Mouse (Mus musculus) hindbrain, embryonic 11.5 days (tissue): ENCODE measurements around the gene Ankmy1. TPM values are rescaled to one million over a fixed set of nuclear protein-coding genes. Genes with fewer than 3 reads are reported as not detected.

ENCODE experiments used
- ATAC-seq: fragments of 200-750 bp; cut with Nextera tagmentation; 2 replicates; pipeline ENCODE4 v1.8.0; 2017; ENCODE audit warnings: mild to moderate bottlenecking, moderate TSS enrichment, moderate library complexity; ENCODE audit not compliant: low FRiP score
- DNase-seq: peaks from one replicate; pipeline ENCODE4 v3.0.0-alpha.2; 2015; ENCODE audit warnings: low spot score
- H3K27ac ChIP-seq: fragments of 300-500 bp; sonication (generic); 2 replicates; pipeline ENCODE4 v1.5.1; 2014; ENCODE audit warnings: mild to moderate bottlenecking, low read depth, low read length
- H3K27me3 ChIP-seq: fragments of 300-500 bp; sonication (generic); 2 replicates; pipeline ENCODE4 v1.6.1; 2014; ENCODE audit warnings: mild to moderate bottlenecking, low read length, moderate library complexity, mixed read lengths; ENCODE audit not compliant: control insufficient read depth, insufficient read depth
- H3K36me3 ChIP-seq: fragments of 300-500 bp; sonication (generic); 2 replicates; pipeline ENCODE4 v1.6.1; 2014; ENCODE audit warnings: mild to moderate bottlenecking, low read length, moderate library complexity, mixed read lengths; ENCODE audit not compliant: control insufficient read depth, insufficient read depth
- H3K4me1 ChIP-seq: fragments of 300-500 bp; sonication (generic); replicated peaks from 2 replicates; pipeline ENCODE4 v1.6.1; 2014; ENCODE audit warnings: low read length, mixed read lengths; ENCODE audit not compliant: control insufficient read depth, insufficient read depth
- H3K4me2 ChIP-seq: fragments of 300-500 bp; sonication (generic); replicated peaks from 2 replicates; pipeline ENCODE4 v1.6.1; 2014; ENCODE audit warnings: mild to moderate bottlenecking, low read depth, low read length
- H3K4me3 ChIP-seq: fragments of 300-500 bp; sonication (generic); 2 replicates; pipeline ENCODE4 v1.5.1; 2014; ENCODE audit warnings: low read depth, low read length
- H3K9ac ChIP-seq: fragments of 300-500 bp; sonication (generic); 2 replicates; pipeline ENCODE4 v1.6.1; 2014; ENCODE audit warnings: low read depth, low read length
- H3K9me3 ChIP-seq: fragments of 300-500 bp; sonication (generic); 2 replicates; pipeline ENCODE4 v1.6.1; 2016; ENCODE audit warnings: low read length; ENCODE audit not compliant: control insufficient read depth
- WGBS: fragments of 180-500 bp; shearing (Covaris S2); extraction: QIAGEN DNeasy Blood & Tissue Kit; methylation state at CpG from one replicate; pipeline ENCODE4 v1.1.7; 2014; 5-methylcytosine and 5-hydroxymethylcytosine counted together
- polyA plus RNA-seq: library from polyadenylated mRNA; unstranded; fragments of >200 nt; fragmentation: Nextera tagmentation; extraction: Ambion mirVana; gene quantifications from 2 replicates; pipeline ENCODE4 v1.2.1, GENCODE M21; 2014

Gene Ankmy1
- polyA plus RNA-seq, 1 experiment from 2014 or later = 0.80 TPM

DNA sequence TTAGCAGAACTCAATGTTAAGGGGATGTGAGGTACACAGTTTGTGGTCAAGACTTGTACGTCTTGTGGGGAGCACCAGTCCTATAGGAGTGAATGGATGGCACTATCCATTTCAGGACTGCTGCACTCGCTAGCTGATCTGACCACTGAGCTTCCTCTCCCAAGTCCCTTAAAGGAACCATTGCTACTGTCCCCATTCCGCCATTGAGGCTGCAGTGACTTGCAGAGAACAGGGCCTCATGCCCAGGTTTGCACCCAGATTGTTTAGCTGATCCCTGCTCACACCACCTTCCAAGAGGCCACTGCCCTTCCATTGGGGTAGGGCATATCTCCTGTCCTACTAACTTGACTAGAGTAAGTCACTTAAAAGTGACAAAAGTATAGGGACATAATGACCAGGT is 6.0 kb upstream of the Ankmy1 start:
- H3K9ac ChIP-seq = no peak overlapping the region
- 94% methylated on average over 3 of the region's 3 CpGs for WGBS
- H3K4me1 ChIP-seq = peaks cover 10% of the 10 kb centered on the region
- no peaks in the 10 kb centered on the region for H3K9me3 ChIP-seq
- no peak for DNase-seq
- peaks cover 5% of the 10 kb centered on the region; the same call in 1 of the 2 replicates for H3K27me3 ChIP-seq
- no peak for ATAC-seq
- H3K27ac ChIP-seq = no peak overlapping the region
- H3K4me3 ChIP-seq = no peak overlapping the region
- H3K36me3 ChIP-seq = no peaks in the 10 kb centered on the region
- H3K4me2 ChIP-seq = no peak overlapping the region

DNA sequence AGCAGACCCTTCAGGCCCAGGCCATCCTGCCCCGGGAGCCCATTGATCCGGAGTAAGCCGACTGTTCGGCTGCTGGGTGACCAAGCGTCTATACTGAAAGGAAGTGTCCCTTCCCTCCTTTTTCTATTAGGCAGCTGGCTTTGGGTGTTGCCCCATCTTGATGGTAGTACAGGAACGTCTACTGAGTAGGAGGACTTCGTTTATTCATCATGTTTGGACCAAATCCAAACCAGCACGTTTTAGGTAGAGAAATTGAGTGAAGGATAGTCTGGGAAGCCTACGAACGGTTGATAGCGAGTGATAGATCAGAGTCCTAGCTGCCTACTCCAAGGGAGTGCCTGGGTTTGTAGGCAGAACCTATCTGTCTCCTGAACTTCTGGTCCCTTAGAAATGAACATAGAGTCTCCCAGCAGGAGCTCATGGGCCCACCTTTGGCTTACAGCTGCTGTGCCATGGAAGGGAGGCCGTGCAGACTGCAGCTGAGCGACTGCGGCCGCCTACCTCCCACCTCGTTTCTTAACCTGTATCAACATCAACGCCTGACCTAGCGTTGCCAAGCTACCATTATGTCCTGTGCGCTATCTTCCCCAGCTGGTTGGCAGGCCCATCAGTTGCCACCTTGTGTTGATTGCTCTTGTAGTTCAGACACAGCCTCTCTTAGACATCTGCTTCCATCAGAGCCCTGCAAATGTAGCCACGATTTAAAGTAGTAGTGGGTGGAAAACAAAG is 5.1 kb upstream of the Ankmy1 start:
- Histone ChIP-seq H3K4me3 (peak overlapping the region; percentile 73), H3K27me3 (peaks cover 5% of the 10 kb centered on the region; the same call in 1 of the 2 replicates), H3K4me2 (peak overlapping the region; percentile 71), H3K9me3 (no peaks in the 10 kb centered on the region), H3K36me3 (no peaks in the 10 kb centered on the region), H3K9ac (peak overlapping the region; percentile 67), H3K4me1 (peaks cover 10% of the 10 kb centered on the region), H3K27ac (peak overlapping the region; percentile 58; the same call in 1 of the 2 replicates)
- DNase-seq (no peak), ATAC-seq (no peak)
- WGBS = 43% methylated on average over 20 of the region's 20 CpGs

DNA sequence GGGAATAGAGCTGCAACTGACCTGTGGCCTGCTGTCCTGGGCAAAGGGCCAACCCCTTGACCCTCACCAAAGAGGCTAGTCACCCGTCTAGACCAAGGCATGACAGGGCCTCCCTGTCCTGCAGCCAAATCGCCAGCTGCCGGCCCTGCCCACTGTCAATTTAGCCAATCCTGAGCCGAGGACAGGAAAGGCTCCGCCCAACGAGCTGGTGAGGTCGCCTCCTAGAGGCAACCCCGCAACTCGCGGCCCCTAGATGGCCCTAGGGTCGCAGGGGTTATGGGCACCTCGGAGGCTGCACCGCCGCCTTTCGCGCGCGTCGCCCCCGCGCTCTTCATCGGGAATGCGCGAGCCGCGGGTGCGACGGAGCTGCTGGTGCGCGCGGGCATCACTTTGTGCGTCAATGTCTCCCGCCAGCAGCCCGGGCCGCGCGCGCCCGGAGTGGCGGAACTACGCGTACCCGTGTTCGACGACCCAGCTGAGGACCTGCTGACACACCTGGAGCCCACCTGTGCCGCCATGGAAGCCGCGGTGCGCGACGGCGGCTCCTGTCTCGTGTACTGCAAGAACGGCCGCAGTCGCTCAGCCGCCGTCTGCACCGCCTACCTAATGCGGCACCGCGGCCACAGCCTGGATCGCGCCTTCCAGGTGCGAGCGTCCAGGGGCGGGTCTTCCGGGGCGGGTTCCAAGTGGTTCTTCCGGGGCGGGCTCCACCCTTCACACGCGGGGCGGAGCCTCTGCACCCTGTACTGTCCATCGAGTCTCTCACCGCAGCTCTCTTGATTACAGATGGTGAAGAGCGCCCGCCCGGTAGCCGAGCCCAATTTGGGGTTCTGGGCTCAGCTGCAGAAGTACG is 4.3 kb upstream of the Ankmy1 start, which contains the start of gene Dusp28:
Dusp28 (plus strand) TSS at position 203 of the 853 bp plus-strand sequence.
- Histone ChIP-seq H3K36me3 (no peaks in the 10 kb centered on the region), H3K9ac (peak within 1 kb of the TSS; percentile 67), H3K9me3 (no peaks in the 10 kb centered on the region), H3K4me3 (peak within 1 kb of the TSS; percentile 73), H3K27me3 (peaks cover 7% of the 10 kb centered on the region; the same call in 1 of the 2 replicates), H3K27ac (peak within 1 kb of the TSS; percentile 80), H3K4me2 (peak within 1 kb of the TSS; percentile 71), H3K4me1 (peaks cover 10% of the 10 kb centered on the region)
- DNase-seq = peak; percentile 87
- WGBS = under 1% methylated on average over 80 of the region's 81 CpGs
- ATAC-seq = peak; percentile 89

DNA sequence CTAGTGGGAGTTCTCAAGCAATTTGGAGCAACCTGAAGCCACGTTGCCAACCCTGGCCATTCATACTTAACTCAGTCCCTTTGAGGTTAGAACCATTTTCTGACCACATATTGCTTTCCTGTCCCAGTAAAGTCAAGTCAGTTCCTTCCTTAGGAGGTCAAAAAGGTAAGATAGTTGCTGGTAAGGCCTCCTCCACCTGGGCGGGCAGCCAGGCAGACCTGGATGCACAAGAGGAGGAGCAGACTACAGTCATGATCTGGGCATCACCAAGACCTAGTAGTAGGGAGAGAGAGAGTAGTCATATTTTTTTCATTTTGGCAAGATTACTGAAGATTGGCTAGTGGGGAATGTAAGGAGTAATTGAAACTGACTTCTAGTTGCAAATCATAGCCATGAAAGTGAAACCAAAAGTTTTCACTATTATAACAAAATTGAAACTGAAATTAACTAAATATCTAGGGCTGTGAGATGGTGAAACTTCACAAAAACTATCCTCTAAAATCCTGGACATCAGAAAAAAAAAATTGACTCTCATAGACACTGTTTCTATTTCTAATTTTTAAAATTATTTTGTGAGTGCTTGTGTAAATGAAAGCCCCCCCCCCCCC is 3.1 kb upstream of the Ankmy1 start:
- peaks cover 10% of the 10 kb centered on the region for H3K4me1 ChIP-seq
- peaks cover 7% of the 10 kb centered on the region; the same call in 1 of the 2 replicates for H3K27me3 ChIP-seq
- H3K27ac ChIP-seq = no peak overlapping the region
- no peak overlapping the region for H3K9ac ChIP-seq
- DNase-seq (no peak), ATAC-seq (no peak)
- H3K4me3 ChIP-seq = no peak overlapping the region
- no peaks in the 10 kb centered on the region for H3K36me3 ChIP-seq
- no peak overlapping the region for H3K4me2 ChIP-seq
- no peaks in the 10 kb centered on the region for H3K9me3 ChIP-seq
- WGBS = 90% methylated on average over 2 of the region's 2 CpGs

DNA sequence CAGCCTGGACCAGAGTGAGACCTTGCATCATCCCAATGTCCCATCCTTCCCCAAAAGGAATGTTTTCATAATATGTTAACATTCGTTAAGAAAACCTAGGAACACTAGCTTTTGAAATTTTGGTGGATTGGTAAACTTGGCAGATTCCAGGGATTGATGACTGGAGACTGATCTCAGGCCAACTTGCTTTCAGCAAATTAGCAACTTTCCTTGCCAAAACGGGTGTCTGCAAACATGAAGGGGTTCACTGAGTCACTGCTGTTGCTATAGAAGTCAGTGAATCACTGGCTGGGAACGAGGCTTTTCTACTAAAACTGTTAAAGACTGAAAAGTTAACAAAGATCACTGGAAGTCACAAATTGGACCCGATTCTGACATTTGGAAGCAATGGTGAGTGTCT is 921 bp upstream of the Ankmy1 start:
- Histone ChIP-seq H3K27me3 (peaks cover 2% of the 10 kb centered on the region; the same call in 1 of the 2 replicates), H3K36me3 (no peaks in the 10 kb centered on the region), H3K4me2 (no peak overlapping the region), H3K27ac (no peak overlapping the region), H3K4me3 (no peak overlapping the region), H3K9ac (no peak overlapping the region), H3K9me3 (no peaks in the 10 kb centered on the region), H3K4me1 (peaks cover 3% of the 10 kb centered on the region; the same call in 1 of the 2 replicates)
- 79% methylated on average over 4 of the region's 4 CpGs for WGBS
- DNase-seq (no peak), ATAC-seq (no peak)

DNA sequence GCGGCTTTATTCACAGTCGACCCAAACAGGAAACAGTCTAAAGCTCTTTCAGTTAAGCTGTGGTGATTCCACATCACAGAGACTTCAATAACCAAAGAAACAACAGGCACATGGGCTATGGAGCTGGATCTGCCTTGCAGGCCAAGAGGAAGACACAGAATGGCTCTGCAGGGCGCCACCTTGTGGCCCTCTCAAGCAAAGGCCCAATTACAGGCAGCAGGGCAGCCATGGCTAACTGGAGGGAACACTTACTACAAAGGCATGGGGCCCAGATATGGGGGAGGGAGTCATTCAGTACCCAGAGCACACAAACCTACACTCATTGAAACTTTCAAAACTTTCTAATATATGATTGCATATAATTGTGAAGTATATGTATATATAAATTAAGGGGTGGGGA is 7.6 kb downstream of the Ankmy1 start:
- Histone ChIP-seq H3K27me3 (no peaks in the 10 kb centered on the region), H3K4me1 (no peaks in the 10 kb centered on the region), H3K9ac (no peak overlapping the region), H3K9me3 (no peaks in the 10 kb centered on the region), H3K4me3 (no peak overlapping the region), H3K36me3 (no peaks in the 10 kb centered on the region), H3K4me2 (no peak overlapping the region), H3K27ac (no peak overlapping the region)
- WGBS = 18% methylated on average over 3 of the region's 3 CpGs
- ATAC-seq (peak; percentile 47; the same call in 1 of the 2 replicates), DNase-seq (peak; percentile 90)

DNA sequence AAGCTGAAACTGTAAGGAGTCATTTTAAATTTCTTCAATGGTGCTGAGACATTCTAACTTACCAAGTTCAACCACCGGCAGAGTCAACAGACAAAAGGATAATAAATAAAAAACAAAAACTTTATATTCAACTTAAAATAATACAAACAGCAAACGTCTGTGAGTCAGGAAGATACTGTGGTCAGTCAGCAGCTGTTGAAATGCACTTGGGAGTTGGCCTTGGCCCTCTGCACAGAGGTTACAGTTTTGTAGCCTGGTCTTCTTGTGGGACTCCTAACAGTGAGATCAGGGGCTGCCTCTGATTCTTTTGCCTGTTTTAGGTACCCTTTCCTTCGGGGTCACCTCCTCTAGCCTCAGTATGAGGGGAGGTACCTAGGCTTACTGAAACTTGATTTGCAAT is 8.8 kb downstream of the Ankmy1 start:
- Histone ChIP-seq H3K27ac (no peak overlapping the region), H3K36me3 (no peaks in the 10 kb centered on the region), H3K27me3 (no peaks in the 10 kb centered on the region), H3K4me2 (no peak overlapping the region), H3K4me3 (no peak overlapping the region), H3K4me1 (no peaks in the 10 kb centered on the region), H3K9me3 (no peaks in the 10 kb centered on the region), H3K9ac (no peak overlapping the region)
- DNase-seq (no peak), ATAC-seq (no peak)
- 70% methylated on average over 3 of the region's 3 CpGs for WGBS

DNA sequence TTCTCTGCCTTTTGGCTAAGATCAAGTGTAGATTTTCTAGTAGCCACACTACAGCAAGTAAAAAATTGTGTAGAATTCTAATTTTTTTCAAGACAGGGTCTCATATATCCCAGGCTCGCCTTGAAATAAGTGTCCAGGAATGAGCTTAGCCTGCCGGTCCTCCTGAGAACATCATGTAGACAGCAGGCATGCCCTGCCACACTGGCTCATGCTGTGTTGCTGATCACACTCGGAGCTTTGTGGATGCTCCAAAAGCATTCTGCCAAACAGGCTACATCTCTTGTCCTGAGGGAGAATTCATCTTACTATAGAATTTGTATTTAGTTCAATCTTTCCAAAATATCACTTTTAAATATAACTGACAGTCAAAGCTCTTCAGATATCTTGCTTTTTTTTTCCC is 9.9 kb downstream of the Ankmy1 start:
- ATAC-seq = no peak
- Histone ChIP-seq H3K4me2 (no peak overlapping the region), H3K27ac (no peak overlapping the region), H3K9me3 (no peaks in the 10 kb centered on the region), H3K36me3 (no peaks in the 10 kb centered on the region), H3K9ac (no peak overlapping the region), H3K4me1 (no peaks in the 10 kb centered on the region), H3K4me3 (no peak overlapping the region), H3K27me3 (no peaks in the 10 kb centered on the region)
- WGBS = 70% methylated on average over 3 of the region's 3 CpGs
- DNase-seq = no peak
